Mouse (Mus musculus): ENCODE results near the gene 1700034J05Rik. TPM values are rescaled to one million over a fixed set of nuclear protein-coding genes. Genes with fewer than 3 reads are reported as not detected.

Gene 1700034J05Rik
- polyA plus RNA-seq (2014; fragmentation: Illumina TruSeq; extraction: RNeasy Lipid Tissue Mini Kit (QIAGEN cat#74804); ENCODE audit: low read depth, low replicate concordance) = not detected

DNA sequence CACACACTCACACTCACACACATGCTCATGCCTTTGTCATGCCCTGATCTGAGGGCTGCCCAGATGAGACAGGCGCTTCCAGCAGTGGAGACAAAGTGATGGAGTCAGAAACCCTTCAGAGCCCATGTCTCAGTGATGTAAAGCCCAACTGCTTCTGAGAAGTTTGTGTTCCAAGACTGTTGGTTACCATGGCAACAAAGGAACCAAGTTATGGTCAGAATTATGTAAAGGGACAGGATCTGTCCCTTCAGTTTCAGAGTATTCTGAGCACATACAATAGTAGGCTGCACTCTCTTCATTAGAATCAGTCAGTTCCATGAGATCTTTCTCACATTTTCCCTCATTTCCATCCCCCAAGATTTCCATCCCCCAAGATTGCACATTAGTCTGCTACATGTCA is at the start of gene 1700034J05Rik:
TSS of gene 1700034J05Rik (minus strand) at position 165 of the 400 bp plus-strand sequence.

Other genes starting within 250 kb of the 1700034J05Rik start
- 19.0 TPM for gene Stk38l, start 229.4 kb downstream of the 1700034J05Rik start, polyA plus RNA-seq (2014; fragmentation: Illumina TruSeq; extraction: RNeasy Lipid Tissue Mini Kit (QIAGEN cat#74804); ENCODE audit: low read depth, low replicate concordance)
- 0.69 TPM for gene Arntl2, start 158.4 kb downstream of the 1700034J05Rik start, polyA plus RNA-seq (2014; fragmentation: Illumina TruSeq; extraction: RNeasy Lipid Tissue Mini Kit (QIAGEN cat#74804); ENCODE audit: low read depth, low replicate concordance)
- gene Smco2, start 104.3 kb downstream of the 1700034J05Rik start, polyA plus RNA-seq (2014; fragmentation: Illumina TruSeq; extraction: RNeasy Lipid Tissue Mini Kit (QIAGEN cat#74804); ENCODE audit: low read depth, low replicate concordance) = not detected
- 20.0 TPM for gene Ppfibp1, start 65.9 kb downstream of the 1700034J05Rik start, polyA plus RNA-seq (2014; fragmentation: Illumina TruSeq; extraction: RNeasy Lipid Tissue Mini Kit (QIAGEN cat#74804); ENCODE audit: low read depth, low replicate concordance)
- 0.40 TPM for gene Rep15, start 78.2 kb upstream of the 1700034J05Rik start, polyA plus RNA-seq (2014; fragmentation: Illumina TruSeq; extraction: RNeasy Lipid Tissue Mini Kit (QIAGEN cat#74804); ENCODE audit: low read depth, low replicate concordance)
- 25.0 TPM for gene Mrps35, start 88.3 kb upstream of the 1700034J05Rik start, polyA plus RNA-seq (2014; fragmentation: Illumina TruSeq; extraction: RNeasy Lipid Tissue Mini Kit (QIAGEN cat#74804); ENCODE audit: low read depth, low replicate concordance)
- gene Mansc4, start 132.6 kb upstream of the 1700034J05Rik start, polyA plus RNA-seq (2014; fragmentation: Illumina TruSeq; extraction: RNeasy Lipid Tissue Mini Kit (QIAGEN cat#74804); ENCODE audit: low read depth, low replicate concordance) = not detected
- gene Klhl42, start 137.0 kb upstream of the 1700034J05Rik start, polyA plus RNA-seq (2014; fragmentation: Illumina TruSeq; extraction: RNeasy Lipid Tissue Mini Kit (QIAGEN cat#74804); ENCODE audit: low read depth, low replicate concordance) = 5.8 TPM

Data from liver, adult 10 weeks (tissue).